Mouse (Mus musculus): ENCODE measurements at regions not wholly inside any gene's neighbourhood (a gene's known extent, or its start where the extent isn't known, plus 50 kb on each side); places are given as distances from the start of the nearest gene placed in this dataset.
"Not testable (repeated sequence)": the region's sequence is repeated elsewhere in the genome, so short reads cannot be mapped to it uniquely, and the experiment has no call there.

- no peak for DNase-seq
Measured at GRCm38 (mm10) chr6:100424181-100424580, 136.9 kb upstream of the Rybp start.

GRCm38 (mm10) chr6:100423636-100424035 lies 136.4 kb upstream of the Rybp start:
- DNase-seq: no peak

GRCm38 (mm10) chr6:100422603-100423002 lies 135.3 kb upstream of the Rybp start:
- DNase-seq: no peak

- no peak for DNase-seq
Measured at GRCm38 (mm10) chr6:100421706-100422578, 134.7 kb upstream of the Rybp start.

- peak in 1 of 2 experiments; percentile 22 for DNase-seq
Measured at GRCm38 (mm10) chr6:100420602-100421001, 133.3 kb upstream of the Rybp start.

- no peak for DNase-seq
Measured at GRCm38 (mm10) chr6:100419782-100420540, 132.7 kb upstream of the Rybp start.

- no peak for DNase-seq
Measured at GRCm38 (mm10) chr6:100416046-100416445, 128.8 kb upstream of the Rybp start.

- DNase-seq: no peak
Measured at GRCm38 (mm10) chr6:100415514-100415913, 128.2 kb upstream of the Rybp start.

- DNase-seq: no peak
Measured at GRCm38 (mm10) chr6:100414836-100415235, 127.6 kb upstream of the Rybp start.

- no peak for DNase-seq
Measured at GRCm38 (mm10) chr6:100412486-100412885, 125.2 kb upstream of the Rybp start.

GRCm38 (mm10) chr6:100411968-100412367 lies 124.7 kb upstream of the Rybp start:
- DNase-seq: no peak

GRCm38 (mm10) chr6:100410067-100410631 lies 122.9 kb upstream of the Rybp start:
- DNase-seq: no peak

- DNase-seq: peak; percentile 58 to 68
Measured at GRCm38 (mm10) chr6:100408826-100409225, 121.5 kb upstream of the Rybp start.

- DNase-seq: no peak
Measured at GRCm38 (mm10) chr6:100406504-100406903, 119.2 kb upstream of the Rybp start.

- DNase-seq: no peak
Measured at GRCm38 (mm10) chr6:100404161-100404560, 116.9 kb upstream of the Rybp start.

- DNase-seq: no peak
Measured at GRCm38 (mm10) chr6:100402716-100403115, 115.4 kb upstream of the Rybp start.

- no peak for DNase-seq
Measured at GRCm38 (mm10) chr6:100401728-100402127, 114.4 kb upstream of the Rybp start.

- not testable (repeated sequence) for DNase-seq
Measured at GRCm38 (mm10) chr6:100399387-100399786, 112.1 kb upstream of the Rybp start.

GRCm38 (mm10) chr6:100396311-100397200 lies 109.3 kb upstream of the Rybp start:
- DNase-seq: peak; percentile 34 to 55

- DNase-seq: no peak
Measured at GRCm38 (mm10) chr6:100390258-100390910, 103.1 kb upstream of the Rybp start.

- no peak for DNase-seq
Measured at GRCm38 (mm10) chr6:100387042-100387441, 99.8 kb upstream of the Rybp start.

GRCm38 (mm10) chr6:100385640-100386039 lies 98.4 kb upstream of the Rybp start:
- DNase-seq: no peak

Measured in cerebellum, postnatal 10 days (tissue).